Mouse (Mus musculus) liver, embryonic 13.5 days (tissue): ENCODE measurements at regions not wholly inside any gene's neighbourhood (a gene's known extent, or its start where the extent isn't known, plus 50 kb on each side); places are given as distances from the start of the nearest gene placed in this dataset.

Experiments used
- ATAC-seq: fragments of 200-750 bp; cut with Nextera tagmentation; 2 replicates; pipeline ENCODE4 v1.8.0; 2017; ENCODE audit warnings: low read depth, mild to moderate bottlenecking, moderate number of reproducible peaks, moderate library complexity
- DNase-seq: peaks from one replicate; pipeline ENCODE4 v3.0.0; 2022
- H3K27ac ChIP-seq: fragments of 300-500 bp; sonication (generic); 2 replicates; pipeline ENCODE4 v1.5.1; 2015; ENCODE audit warnings: moderate library complexity, mild to moderate bottlenecking, inconsistent platforms
- H3K27me3 ChIP-seq: fragments of 300-500 bp; sonication (generic); 2 replicates; pipeline ENCODE4 v1.6.1; 2015; ENCODE audit warnings: mild to moderate bottlenecking, inconsistent platforms
- H3K36me3 ChIP-seq: fragments of 300-500 bp; sonication (generic); 2 replicates; pipeline ENCODE4 v1.6.1; 2015; ENCODE audit warnings: mild to moderate bottlenecking, inconsistent platforms
- H3K4me1 ChIP-seq: fragments of 300-500 bp; sonication (generic); replicated peaks from 2 replicates; pipeline ENCODE4 v1.6.1; 2015; ENCODE audit warnings: inconsistent platforms
- H3K4me2 ChIP-seq: fragments of 300-500 bp; sonication (generic); 2 replicates; pipeline ENCODE4 v1.6.1; 2015; ENCODE audit warnings: inconsistent platforms, mild to moderate bottlenecking, moderate library complexity
- H3K4me3 ChIP-seq: fragments of 300-500 bp; sonication (generic); replicated peaks from 2 replicates; pipeline ENCODE4 v1.5.1; 2015; ENCODE audit warnings: mild to moderate bottlenecking, inconsistent platforms
- H3K9ac ChIP-seq: fragments of 300-500 bp; sonication (generic); 2 replicates; pipeline ENCODE4 v1.6.1; 2015; ENCODE audit warnings: mild to moderate bottlenecking, inconsistent platforms
- H3K9me3 ChIP-seq: fragments of 300-500 bp; sonication (generic); replicated peaks from 2 replicates; pipeline ENCODE4 v1.6.1; 2016; ENCODE audit warnings: inconsistent platforms
- WGBS: fragments of 180-500 bp; shearing (Covaris S2); methylation state at CpG from one replicate; pipeline ENCODE4 v1.1.7; 2015; ENCODE audit not compliant: insufficient replicate concordance; 5-methylcytosine and 5-hydroxymethylcytosine counted together

DNA sequence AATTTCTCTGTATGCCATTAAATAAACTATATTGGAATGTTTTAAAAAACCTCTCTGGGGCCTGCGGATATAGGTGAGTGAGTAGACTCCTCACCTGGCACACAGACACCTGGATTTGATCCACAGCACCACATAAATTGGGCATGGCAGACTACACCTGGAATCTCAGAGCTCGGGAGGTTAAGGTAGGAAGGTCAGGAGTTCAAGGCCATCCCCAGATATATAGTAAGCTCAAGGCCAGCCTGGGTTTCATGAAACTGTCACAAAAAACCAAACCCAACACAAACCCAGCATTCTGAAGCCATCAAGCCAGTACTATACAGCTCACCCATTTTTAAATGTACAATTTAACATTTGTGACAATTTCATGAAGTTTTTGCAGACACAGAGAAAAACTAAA is 266.6 kb upstream of the Cxcr4 start:
- Histone ChIP-seq H3K27me3 (no peaks in the 10 kb centered on the region), H3K36me3 (no peaks in the 10 kb centered on the region), H3K27ac (no peak overlapping the region), H3K4me3 (no peak overlapping the region), H3K4me2 (no peak overlapping the region), H3K9ac (no peak overlapping the region), H3K9me3 (no peaks in the 10 kb centered on the region), H3K4me1 (no peaks in the 10 kb centered on the region)
- 52% methylated on average over 2 of the region's 2 CpGs for whole genome bisulfite sequencing
- ATAC-seq, result no peak
- DNase-seq, result no peak

DNA sequence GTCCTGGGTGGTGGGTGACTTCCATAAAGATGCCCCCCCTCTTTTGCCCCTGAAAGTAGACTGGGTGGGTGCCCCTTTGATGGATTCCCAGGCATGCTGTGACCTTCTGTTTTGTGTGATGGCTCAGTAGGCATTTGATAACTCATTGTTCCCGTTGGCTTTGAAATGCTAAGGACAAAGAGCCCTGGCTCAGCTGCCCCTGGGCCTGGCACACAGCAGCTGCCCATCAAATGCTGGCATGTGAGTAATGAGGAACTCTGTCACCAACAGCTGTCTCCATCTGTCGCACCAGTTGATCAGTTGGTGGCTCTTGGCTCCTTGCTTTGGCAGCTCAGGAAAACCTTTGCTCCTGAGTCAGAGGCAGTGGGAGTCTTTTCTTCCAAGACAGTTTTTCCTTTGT is 264.8 kb upstream of the Cxcr4 start:
- no peak overlapping the region for H3K9ac ChIP-seq
- H3K27ac ChIP-seq, result no peak overlapping the region
- DNase-seq, result no peak
- H3K36me3 ChIP-seq, result no peaks in the 10 kb centered on the region
- H3K4me1 ChIP-seq, result no peaks in the 10 kb centered on the region
- no peak overlapping the region for H3K4me3 ChIP-seq
- ATAC-seq, result no peak
- H3K4me2 ChIP-seq, result no peak overlapping the region
- no peaks in the 10 kb centered on the region for H3K27me3 ChIP-seq
- no peaks in the 10 kb centered on the region for H3K9me3 ChIP-seq
- 51% methylated on average over 2 of the region's 2 CpGs for WGBS

DNA sequence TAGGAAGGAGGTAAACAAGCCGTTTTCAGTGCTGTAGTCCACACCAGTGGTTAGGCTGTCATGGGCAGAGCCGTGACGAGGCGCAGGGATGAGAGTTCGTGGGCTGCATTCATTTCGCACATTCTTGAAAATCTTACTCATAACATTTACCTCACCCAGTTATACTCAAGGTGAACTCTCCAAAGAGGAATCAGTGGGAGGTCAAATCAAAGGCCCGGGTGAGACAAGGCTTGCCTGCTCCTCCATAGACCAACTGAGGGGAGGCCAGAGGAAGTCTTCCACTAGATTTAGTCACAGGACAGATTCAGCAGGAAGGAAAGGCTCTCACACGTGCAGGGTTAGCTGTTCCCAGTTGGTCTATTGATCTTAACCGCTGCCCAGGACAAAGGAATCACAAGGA is 262.6 kb upstream of the Cxcr4 start:
- Histone ChIP-seq H3K9ac (no peak overlapping the region), H3K4me1 (no peaks in the 10 kb centered on the region), H3K4me2 (no peak overlapping the region), H3K27ac (no peak overlapping the region), H3K9me3 (no peaks in the 10 kb centered on the region), H3K4me3 (no peak overlapping the region), H3K27me3 (no peaks in the 10 kb centered on the region), H3K36me3 (no peaks in the 10 kb centered on the region)
- 57% methylated on average over 9 of the region's 9 CpGs for WGBS
- no peak for ATAC-seq
- DNase-seq, result no peak

DNA sequence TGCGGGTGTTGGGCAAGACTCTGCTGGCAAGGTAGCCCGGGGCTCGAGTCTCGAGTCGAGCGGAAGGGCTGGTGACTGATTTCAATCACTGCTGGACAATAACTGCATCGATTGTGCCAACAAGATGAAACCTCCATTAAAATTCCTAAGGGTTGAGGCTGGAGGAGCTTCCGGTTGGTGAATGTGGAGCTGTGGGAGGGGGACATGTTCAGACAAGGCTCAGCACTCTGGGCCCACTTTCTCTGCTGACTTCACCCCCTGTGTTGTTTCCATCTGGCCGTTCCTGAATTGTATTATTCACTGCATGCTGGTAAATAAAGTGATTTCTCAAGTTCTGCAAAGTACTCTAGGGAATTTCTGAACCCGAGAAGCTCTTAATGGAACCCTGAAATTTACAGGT is 261.2 kb upstream of the Cxcr4 start:
- Histone ChIP-seq H3K36me3 (no peaks in the 10 kb centered on the region), H3K9me3 (no peaks in the 10 kb centered on the region), H3K27me3 (no peaks in the 10 kb centered on the region), H3K4me2 (no peak overlapping the region), H3K4me1 (no peaks in the 10 kb centered on the region), H3K4me3 (no peak overlapping the region), H3K9ac (no peak overlapping the region), H3K27ac (no peak overlapping the region)
- ATAC-seq, result no peak
- 85% methylated on average over 10 of the region's 10 CpGs for WGBS
- DNase-seq, result no peak

DNA sequence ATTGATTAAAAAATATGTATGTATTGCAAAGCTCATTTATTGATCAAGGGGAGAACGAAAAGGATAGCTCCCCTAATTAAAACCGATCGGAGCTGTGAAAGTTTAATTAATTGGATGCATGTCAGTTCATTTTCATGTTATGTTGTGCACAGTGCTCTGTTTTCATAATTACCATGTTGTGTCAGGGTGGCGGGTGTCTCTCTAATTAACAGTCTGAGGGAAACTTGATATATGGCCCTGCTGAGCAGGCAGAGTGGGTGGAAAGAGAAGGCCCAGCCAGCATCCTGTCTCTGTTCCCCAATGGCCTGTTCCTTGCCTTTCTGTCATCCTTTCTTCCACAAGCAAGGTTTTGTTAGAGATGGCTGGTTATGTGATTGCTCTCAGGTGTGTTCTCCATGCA is 245.3 kb upstream of the Cxcr4 start:
- no peak overlapping the region for H3K4me3 ChIP-seq
- no peak overlapping the region for H3K9ac ChIP-seq
- DNase-seq (no peak), ATAC-seq (no peak)
- no peaks in the 10 kb centered on the region for H3K36me3 ChIP-seq
- H3K27me3 ChIP-seq, result no peaks in the 10 kb centered on the region
- H3K9me3 ChIP-seq, result no peaks in the 10 kb centered on the region
- no peaks in the 10 kb centered on the region for H3K4me1 ChIP-seq
- H3K27ac ChIP-seq, result no peak overlapping the region
- 75% methylated on average over 4 of the region's 4 CpGs for WGBS
- no peak overlapping the region for H3K4me2 ChIP-seq

DNA sequence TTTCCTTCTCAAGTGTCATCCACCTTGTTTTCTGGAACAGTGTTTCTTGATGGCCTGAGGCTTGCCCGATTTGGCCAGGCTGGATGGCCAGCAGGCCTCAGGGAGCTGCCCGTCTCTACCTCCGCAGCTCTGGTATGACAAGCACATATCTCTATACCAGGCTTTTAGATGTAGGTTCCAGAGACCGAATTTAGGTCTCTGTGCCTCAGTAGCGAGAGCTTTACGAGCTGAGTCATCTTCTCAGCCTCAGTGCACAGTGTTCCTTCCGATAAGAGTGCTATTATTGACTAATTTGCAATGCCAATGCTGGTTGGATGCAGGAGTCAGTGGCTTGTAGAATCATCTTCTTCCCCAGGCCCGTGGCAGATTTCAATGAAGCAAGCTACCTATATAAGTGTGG is 243.4 kb upstream of the Cxcr4 start:
- ATAC-seq (no peak), DNase-seq (no peak)
- Histone ChIP-seq H3K36me3 (no peaks in the 10 kb centered on the region), H3K9me3 (no peaks in the 10 kb centered on the region), H3K27ac (no peak overlapping the region), H3K4me2 (no peak overlapping the region), H3K27me3 (no peaks in the 10 kb centered on the region), H3K4me3 (no peak overlapping the region), H3K9ac (no peak overlapping the region), H3K4me1 (no peaks in the 10 kb centered on the region)
- 57% methylated on average over 8 of the region's 8 CpGs for WGBS

DNA sequence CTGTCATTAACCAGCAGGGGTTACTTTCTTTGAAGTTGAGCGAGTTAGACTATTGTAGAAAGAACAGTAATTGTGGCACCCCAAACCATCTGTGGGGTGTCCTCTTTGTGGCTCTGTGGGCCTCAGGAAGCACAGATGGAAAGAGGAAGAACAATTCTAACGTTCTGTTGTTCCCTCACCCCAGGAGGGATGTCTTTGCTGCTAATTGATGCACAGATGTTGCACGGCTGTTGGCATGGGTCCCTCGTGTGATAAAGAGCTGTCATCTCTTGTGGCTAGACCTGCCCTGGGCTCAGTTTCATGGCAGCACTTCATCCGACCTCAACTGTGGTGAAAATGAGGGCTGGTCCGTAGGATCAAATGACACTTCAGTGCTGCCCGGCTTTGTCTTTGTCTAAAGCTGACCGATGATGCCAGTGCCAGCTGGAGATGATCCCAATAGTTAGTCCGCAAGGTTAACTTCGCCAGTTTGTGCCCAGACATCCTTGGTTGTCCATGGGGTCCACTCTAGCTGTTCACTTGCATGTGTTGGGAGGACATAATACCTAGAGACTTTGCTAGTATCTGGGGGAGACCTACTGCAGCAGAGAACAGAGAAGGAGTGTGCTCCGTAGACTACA is 241.1 kb upstream of the Cxcr4 start:
- ATAC-seq (no peak), DNase-seq (no peak)
- Histone ChIP-seq H3K4me2 (no peak overlapping the region), H3K4me1 (no peaks in the 10 kb centered on the region), H3K36me3 (no peaks in the 10 kb centered on the region), H3K27me3 (no peaks in the 10 kb centered on the region), H3K4me3 (no peak overlapping the region), H3K27ac (no peak overlapping the region), H3K9ac (no peak overlapping the region), H3K9me3 (no peaks in the 10 kb centered on the region)
- 37% methylated on average over 11 of the region's 11 CpGs for WGBS

DNA sequence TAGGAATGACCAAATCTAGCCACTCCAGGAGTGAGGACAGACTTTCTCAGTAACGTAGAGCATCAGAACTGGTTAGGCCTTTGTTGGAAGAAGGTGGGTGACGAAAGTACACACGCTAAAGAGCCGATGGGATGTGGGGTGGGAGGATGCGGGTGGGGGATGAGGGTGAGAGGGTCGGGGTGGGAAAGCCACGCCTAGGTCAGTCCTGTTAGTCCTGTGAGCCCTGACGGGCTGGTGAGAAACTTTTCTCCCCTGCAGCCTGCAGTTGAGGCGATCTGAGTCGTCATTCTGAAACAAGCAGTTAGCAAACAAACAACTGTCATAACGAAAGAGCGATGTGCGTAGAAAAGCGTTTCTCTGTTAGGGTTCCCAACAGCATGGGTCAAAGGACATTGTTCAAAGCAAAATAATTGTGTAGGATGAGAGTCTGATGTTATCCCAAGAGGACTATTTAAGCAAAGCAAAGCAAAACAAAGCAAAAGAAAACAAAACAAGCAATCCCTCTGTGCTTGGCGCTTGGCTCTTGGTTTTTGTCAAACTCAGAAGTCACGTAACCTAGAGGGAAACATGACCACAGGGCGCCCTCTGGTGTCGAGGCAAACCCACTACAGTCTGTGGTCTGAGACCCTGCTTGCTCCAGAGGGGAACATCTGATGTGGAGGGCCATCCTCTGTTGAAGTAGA is 240.2 kb upstream of the Cxcr4 start:
- 34% methylated on average over 18 of the region's 18 CpGs for WGBS
- Histone ChIP-seq H3K4me3 (peak overlapping the region; percentile 26; the same call in 1 of the 2 replicates), H3K9me3 (no peaks in the 10 kb centered on the region), H3K4me1 (no peaks in the 10 kb centered on the region), H3K27ac (no peak overlapping the region), H3K36me3 (no peaks in the 10 kb centered on the region), H3K27me3 (no peaks in the 10 kb centered on the region), H3K4me2 (peak overlapping the region; percentile 46), H3K9ac (no peak overlapping the region)
- peak; percentile 29 for DNase-seq
- ATAC-seq, result no peak

DNA sequence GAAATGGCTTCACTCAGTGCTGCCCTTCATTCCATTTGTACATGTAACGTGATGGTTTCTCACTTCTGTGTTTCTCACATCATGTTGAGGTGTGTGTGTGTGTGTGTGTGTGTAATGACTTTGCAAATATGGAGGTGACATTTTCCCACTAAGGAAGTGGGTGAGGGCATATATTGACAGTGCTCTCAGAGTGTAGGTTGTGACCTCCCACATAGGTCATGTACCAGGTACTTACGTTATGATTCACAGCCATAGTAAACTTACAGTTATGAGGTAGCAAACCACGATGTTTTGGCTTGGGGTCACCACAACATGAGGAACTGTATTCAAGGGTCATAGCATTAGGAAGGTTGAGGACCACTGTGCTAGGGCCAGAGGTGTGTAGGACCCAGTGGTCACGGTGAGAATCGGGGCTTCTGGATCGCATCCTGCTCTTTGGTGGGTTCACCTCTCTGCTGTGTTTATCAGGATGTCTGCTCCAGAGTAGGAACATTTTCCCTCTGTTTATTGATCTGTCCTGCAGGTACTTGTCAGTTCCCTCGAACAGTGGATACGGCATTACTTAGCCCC is 238.7 kb upstream of the Cxcr4 start:
- Histone ChIP-seq H3K4me2 (no peak overlapping the region), H3K27me3 (no peaks in the 10 kb centered on the region), H3K27ac (no peak overlapping the region), H3K36me3 (no peaks in the 10 kb centered on the region), H3K9me3 (no peaks in the 10 kb centered on the region), H3K4me3 (no peak overlapping the region), H3K9ac (no peak overlapping the region), H3K4me1 (no peaks in the 10 kb centered on the region)
- 68% methylated on average over 8 of the region's 8 CpGs for WGBS
- DNase-seq, result no peak
- no peak for ATAC-seq

DNA sequence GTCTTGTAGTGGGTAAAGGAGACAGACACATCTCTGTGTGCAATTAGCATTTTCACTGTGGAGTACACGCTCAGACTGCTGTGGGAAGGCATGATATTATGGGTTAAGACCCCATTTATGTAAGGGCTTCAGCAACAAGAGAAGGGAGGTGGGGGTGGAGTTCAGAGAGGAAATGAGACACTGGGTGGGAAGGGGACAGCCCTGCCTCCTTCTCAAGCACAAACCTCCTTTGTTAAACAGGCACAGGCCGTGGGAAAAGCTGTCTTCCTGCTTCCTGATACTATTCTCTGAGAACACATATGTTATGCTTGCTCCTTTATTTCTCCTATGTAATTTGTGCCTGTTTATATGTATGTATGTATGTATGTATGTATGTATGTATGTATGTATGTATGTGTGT is 237.4 kb upstream of the Cxcr4 start:
- H3K27ac ChIP-seq, result no peak overlapping the region
- no peaks in the 10 kb centered on the region for H3K36me3 ChIP-seq
- no peak overlapping the region for H3K4me3 ChIP-seq
- H3K27me3 ChIP-seq, result no peaks in the 10 kb centered on the region
- H3K4me2 ChIP-seq, result no peak overlapping the region
- no peaks in the 10 kb centered on the region for H3K4me1 ChIP-seq
- 24% methylated on average over 2 of the region's 2 CpGs for WGBS
- ATAC-seq (no peak), DNase-seq (no peak)
- H3K9ac ChIP-seq, result no peak overlapping the region
- H3K9me3 ChIP-seq, result no peaks in the 10 kb centered on the region

DNA sequence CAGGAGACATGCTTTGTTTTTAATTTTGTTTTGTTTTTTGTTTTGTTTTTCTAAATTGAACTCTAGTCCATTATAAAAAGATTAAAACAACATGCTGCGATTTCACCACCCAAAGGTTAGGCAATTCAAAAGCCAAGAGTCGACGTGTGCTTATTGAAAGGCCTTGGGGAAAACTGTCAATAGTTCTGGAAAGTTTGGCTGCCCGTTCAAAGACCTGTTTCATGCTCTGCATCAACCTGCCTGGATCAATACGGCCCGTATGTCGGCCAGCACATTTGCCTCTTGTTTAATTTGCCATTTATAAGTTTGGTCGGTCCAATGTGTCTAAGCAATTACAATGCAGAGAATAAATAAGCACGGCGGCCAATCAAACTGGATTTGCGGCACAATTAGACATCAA is 234.3 kb upstream of the Cxcr4 start:
- ATAC-seq, result no peak
- H3K9me3 ChIP-seq, result no peaks in the 10 kb centered on the region

More for the DNA sequence above, 234.3 kb upstream of the Cxcr4 start:
- no peak overlapping the region for H3K4me3 ChIP-seq
- no peak for DNase-seq
- no peak overlapping the region for H3K4me2 ChIP-seq
- no peak overlapping the region for H3K27ac ChIP-seq
- no peaks in the 10 kb centered on the region for H3K4me1 ChIP-seq
- H3K36me3 ChIP-seq, result no peaks in the 10 kb centered on the region
- no peaks in the 10 kb centered on the region for H3K27me3 ChIP-seq
- 73% methylated on average over 11 of the region's 11 CpGs for WGBS
- H3K9ac ChIP-seq, result no peak overlapping the region
